Mouse (Mus musculus) erythroblast, adult 5-6 weeks (primary cell): ENCODE results near the gene Hmgcl. TPM values are rescaled to one million over a fixed set of nuclear protein-coding genes. Genes with fewer than 3 reads are reported as not detected.
A peak's percentile ranks its signal among the peaks of the same experiment; 100 is the strongest.
"Not testable (repeated sequence)": the region's sequence is repeated elsewhere in the genome, so short reads cannot be mapped to it uniquely, and the experiment has no call there.

Experiments used
- ATAC-seq: replicated peaks from 2 replicates; pipeline ENCODE4 v1.8.0; 2016; ENCODE audit warnings: moderate number of reproducible peaks, mild to moderate bottlenecking, moderate TSS enrichment, inconsistent platforms; ENCODE audit not compliant: poor library complexity, low FRiP score, severe bottlenecking
- total RNA-seq, 2 experiments: library from RNA; stranded (forward) in 1 of 2; stranded (reverse) in 1 of 2; fragments of 150-400 nt in 1 of 2; fragments of 200-764, 138-1000 nt in 1 of 2; gene quantifications; 2 replicates each; pipeline versions ENCODE4 v1.2.3 to v1.2.4; 2015 to 2017; ENCODE audit warnings: low replicate concordance in 2 of 2

Hmgcl gene
- total RNA-seq, 2 experiments from 2014 or later, result 15.6 to 17.3 TPM

DNA sequence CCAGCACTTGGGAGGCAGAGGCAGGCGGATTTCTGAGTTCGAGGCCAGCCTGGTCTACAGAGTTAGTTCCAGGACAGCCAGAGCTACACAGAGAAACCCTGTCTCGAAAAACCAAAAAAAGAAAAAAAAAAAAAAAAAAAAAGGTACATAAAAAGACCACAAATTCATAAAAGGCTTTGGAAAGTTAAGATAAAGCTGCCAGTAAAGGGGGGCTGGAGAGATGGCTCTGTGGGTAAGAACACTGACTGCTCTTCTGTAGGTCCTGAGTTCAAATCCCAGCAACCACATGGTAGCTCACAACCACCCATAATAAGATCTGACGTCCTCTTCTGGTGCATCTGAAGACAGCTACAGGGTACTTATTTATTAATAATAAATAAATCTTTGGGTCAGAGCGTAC is 34.0 kb downstream of the Hmgcl start:
- ATAC-seq, result not testable (repeated sequence)

DNA sequence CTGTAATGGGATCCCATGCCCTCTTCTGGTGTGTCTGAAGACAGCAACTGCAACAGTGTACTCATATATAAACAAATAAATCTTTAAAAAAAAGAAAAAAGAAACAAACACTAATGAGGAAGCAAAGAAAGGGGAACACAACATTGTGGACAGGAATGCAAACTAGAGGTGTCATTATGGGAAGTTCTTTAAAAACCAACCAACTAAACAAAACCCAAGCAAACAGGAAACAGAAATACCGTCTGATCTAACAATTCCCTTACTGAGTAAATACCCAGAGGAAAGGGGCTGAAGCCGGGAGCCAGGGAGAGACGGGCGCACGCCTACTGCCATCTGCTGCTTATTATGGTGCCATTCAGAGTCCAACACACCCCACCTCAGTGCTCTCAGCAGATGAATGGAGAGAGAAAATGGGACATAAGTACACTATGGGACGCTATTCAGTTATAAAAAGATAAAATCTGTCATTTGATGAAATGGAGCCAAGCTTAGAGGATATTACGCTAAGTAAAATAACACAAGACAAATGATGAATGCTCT is 35.3 kb downstream of the Hmgcl start:
- ATAC-seq, result no peak

DNA sequence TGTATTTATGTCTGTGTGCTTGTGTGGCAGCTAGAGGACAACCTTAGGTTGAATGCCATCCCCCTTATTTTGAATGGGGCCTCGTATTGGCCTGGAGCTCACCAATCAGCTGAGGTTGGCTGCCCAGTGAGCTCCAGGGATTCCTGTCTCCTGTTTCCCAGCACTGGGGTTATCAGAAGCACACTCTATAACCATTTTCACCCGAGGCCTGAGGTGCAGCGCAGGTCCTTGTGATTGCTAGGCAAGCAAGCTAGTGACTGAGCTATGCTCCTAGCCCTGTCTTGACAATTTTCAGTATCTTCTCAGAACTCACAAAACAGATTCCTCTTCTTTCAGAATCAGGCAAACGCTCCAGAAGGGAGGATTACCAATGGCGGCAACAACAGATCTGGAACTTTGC is 38.3 kb downstream of the Hmgcl start:
- ATAC-seq, result no peak

DNA sequence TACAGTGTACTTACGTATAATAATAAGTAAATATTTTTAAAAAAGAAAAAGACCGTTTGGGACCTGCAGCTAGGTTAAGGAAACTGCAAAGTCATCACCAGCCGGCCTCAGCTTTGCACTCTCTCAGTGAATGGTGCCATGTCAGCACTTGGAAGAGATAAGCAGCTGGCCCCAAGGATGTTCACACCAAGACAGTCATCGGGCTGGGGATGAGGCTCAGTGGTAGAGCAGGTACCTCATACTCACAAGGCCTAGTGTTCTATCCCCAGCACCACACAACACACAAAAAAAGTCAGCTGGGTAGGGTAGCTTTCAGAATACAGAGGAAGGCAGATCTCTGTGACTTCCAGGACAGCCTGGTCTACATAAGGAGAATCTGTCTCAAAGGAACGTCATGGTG is 38.9 kb downstream of the Hmgcl start:
- ATAC-seq, result peak; percentile 88

DNA sequence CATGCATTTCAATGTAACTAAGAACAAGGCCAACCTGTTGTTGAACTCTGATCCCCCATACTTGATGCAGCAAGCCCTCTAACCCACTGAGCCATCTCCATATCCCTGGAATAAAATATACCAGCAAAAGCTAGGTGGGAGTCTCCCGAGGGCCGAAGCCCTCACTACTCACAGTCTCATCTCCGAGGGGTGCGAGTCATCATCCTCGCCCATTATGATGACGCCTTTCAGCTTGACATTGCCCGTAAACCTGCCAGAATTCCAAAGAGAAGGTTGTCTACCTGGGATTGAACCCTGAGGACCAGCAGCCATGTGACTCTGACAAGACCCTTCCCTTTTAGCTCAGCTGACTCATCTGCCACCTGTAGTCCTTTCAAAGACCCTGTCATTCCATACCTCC is 39.5 kb downstream of the Hmgcl start:
- no peak for ATAC-seq

DNA sequence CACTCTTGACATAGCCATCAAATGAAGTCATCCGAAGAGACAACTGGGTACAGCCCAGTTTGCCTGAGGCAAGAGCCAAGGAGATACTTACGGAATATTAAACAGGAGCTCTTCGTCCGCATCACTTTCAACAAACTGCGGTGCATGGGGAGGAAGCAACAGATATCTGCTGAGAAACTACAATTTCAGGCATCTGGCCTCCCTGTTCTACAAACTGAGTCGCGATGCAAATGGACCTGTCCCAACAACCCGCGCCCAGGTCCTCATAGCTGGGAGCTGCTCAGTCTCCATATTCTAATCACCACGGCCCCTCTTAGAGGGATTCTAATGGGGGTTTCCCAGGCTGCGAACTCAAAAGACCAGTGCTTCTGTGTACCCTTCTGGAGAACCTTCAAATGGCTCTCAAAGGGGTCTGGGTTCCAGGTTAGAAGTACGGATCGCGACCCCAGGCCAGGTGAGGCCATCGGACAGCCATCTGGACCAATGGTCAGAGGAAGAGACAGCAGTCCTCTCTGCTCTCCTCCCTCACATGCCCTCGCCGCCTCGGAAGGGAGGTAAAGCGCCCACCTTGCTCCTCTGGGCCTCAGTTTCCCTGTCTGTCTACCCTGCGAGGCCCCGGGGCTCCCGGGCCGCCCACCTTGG is 40.2 kb downstream of the Hmgcl start:
- ATAC-seq, result peak; percentile 32

DNA sequence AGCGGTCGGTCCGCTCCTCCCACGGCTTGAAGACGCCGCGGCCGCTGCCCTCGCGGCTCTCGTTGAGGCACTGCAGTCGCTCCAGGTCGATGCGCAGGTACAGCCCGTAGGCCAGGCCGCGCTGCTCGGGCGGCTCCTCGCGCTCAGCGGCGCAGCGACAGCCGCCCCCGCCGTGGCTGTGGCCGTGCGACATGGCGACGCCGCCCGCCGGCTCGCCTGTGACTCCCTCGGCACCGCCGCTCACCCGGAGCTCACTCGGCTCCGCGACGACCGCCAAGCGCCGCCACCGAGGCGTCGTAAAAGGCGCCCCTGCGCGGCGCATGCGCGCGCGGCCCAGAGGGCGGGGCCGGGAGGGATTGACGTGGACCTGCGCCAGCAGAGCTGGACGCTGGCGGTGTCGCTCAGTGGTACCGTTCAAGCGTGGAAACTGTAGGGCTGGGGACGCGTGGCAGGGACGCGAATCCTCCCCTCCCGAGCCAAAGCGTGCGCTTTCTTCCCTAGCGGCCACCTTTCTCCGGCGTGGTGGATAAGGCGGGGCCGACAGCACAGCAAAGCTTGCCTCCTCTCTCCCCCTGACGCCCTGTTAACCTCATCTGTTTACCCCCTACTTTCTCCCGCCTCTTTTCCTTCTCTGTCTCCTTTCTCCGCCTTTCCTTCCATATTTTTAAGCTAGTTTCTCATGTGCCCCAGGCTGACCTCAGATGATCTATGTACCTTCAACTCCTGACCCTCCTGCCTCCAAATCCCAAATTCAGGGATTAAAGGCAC is 40.9 kb downstream of the Hmgcl start, which contains the start of gene Pithd1:
Gene Pithd1 (minus strand): TSS at position 322 of the 768 bp plus-strand sequence.
- ATAC-seq, result peak; percentile 68

DNA sequence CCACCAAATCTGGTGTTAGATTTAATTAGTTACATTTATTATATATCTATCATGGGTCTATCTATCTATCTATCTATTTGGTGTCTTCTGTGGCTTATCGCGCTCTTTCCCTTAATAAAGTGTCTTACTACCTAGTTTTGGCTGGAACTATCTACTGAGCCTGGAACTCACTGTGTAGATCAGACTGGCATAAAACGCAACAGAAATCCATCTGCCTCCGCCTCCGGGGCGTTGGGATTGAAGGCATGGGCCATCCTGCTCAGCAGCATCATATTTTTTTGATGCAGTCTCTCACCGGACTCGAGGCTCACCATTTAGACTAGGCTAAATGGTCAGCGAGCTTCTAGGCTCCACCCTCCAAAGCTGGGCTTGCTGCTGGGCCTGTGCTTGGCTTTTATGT is 41.5 kb downstream of the Hmgcl start:
- no peak for ATAC-seq

DNA sequence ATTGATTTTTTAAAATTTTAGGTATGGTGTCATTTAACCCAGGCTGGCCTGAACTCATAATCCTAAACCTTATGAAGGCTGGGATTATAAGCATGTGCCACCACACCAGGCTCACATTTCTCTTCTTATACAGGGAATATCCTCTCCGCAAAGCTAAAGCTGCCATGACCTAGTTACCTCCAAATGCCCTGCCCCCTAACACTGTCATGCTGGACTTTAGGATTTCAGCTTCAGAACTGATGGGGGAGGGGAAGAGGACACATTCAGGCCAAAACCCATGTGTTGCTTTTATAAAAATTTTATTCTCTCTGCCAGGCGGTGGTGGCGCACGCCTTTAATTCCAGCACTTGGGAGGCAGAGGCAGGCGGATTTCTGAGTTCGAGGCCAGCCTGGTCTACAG is 47.7 kb downstream of the Hmgcl start:
- ATAC-seq, result no peak

DNA sequence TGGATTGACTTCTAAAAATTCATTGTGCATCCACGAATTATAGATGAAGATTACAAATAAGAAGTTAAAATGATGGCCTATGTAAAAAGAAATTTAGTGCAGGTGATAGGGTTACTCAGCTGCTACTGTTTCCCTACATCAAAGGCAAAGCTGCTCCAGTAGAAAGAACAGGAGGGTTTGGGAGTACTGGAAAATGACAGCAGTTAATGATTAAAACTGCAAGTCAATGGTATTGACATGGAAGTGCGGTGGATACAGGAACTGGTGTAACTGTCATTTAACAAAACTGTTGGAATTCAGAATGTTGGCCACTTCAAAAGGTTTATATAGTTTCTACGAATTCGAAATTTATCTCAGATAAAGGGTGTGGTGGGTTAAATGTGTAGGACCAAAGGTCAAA is 48.9 kb downstream of the Hmgcl start:
- ATAC-seq, result no peak

DNA sequence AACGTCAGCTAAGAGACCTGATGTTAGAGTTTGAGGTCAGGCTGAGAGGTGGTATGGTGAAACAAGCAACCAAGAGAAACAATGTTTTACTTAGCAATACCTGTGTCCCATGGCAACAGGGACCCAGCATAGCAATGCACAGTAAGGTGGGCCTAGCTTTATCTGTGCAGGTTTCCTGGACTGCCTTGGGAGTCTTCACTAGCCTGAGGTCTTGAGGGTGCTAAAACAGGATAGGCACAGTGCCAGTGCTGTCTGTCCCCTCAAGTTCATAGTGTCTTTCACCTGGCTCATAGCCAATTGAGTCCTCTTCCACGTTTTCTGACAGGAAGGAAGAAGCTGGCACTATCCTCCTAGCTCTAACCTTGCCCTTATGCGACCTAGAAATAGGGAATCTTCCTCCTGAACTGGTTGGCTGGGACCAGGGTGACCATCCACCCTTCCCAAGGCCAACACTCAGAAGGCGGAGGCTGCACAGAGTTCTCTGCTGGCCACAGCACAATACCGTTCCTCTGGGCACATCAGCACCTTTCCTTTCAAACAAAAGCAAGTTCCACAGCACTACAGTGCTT is 57.9 kb downstream of the Hmgcl start:
- ATAC-seq, result peak; percentile 30; the same call in 1 of the 2 replicates

DNA sequence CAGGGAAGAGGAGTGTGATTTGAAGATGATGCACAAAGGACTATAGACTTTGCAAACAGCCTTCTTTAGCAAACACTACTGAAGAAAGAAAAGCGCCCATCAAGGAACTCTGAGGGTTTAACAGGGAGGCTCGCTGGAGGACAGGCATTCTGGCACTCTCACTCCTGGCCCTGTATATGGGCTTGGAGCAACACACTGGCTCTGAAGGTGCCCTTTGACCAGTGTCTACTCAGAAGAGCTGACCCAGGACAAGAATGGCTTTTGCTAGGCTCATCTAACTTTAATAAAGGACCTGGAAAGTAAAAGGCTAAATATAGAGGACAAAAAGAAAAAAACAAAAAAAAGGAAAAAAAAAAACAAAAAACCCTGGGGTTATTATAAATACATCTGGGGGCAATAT is 58.7 kb downstream of the Hmgcl start:
- no peak for ATAC-seq

DNA sequence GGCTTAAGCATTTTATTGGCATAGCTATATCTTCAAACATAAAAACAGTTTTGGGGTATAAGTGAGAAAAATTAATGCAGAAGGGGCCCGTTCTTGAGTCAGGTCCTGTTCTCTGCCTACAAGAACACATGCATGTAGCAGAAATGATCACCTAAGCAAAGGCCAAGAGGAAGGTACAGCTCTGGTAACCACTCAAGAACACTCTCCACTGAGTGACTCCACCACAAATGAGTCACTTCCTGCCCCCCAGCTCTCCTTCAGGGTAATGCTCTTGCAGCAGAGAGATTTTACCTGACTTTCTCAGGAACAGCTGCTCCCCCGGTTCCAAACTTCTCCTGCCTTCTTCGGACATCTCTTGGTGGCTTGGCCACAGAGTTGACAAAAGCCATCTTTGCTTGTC is 60.6 kb downstream of the Hmgcl start:
- ATAC-seq, result no peak

DNA sequence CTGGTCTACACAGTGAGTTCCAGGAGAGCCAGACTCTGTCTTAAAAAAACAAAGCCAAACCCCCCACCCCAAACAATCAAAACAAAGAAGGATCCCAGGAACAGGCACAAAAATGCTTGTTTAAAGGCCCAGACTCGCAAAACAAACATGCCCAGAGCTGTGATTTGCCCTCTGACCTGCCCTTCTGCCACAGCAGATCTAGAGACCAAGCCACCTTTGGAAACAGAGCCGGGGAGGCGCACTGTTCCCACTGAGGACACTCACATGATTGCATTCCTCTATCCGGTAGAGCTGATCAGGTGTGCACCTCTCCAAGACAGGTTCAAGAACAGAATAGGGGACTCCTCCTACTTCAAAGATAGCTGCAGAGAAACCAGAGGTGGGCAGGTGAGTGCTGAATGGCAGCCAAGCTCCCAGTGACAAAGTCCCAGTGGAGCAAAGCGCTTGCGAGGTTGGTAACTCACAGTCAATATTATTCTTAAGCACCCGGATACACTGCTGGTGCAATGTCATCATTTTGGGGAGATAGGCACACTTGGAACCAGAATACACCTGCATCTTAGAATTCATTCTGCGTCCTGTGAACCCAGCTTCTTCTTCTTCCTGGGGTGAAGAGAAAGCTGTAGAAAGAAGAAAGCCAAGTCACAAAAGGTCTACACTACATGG is 62.7 kb downstream of the Hmgcl start:
- no peak for ATAC-seq

DNA sequence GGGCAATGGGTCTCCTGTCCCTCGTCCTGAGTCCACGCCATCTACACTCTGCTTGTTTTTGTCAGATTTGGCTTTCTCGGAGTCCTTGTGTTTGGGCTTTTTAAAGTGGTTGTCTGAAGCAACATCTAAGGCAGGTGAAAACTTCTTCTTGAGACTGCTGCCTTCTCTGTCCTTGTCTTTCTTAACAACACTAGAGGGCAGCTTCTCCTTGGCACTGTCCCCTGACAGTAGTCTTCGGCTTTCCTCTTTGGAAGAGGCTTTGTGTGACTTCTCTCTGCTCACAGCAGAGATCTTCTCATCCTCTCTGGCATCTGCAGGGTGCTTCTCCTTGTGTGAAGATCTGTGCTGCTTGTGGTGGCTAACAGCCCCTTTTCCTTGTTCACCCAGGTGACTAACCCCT is 64.3 kb downstream of the Hmgcl start:
- no peak for ATAC-seq

Other genes with a start within 250 kb of the Hmgcl start
- gene Il22ra1, start 218.3 kb upstream of the Hmgcl start, total RNA-seq (2015; ENCODE audit: low replicate concordance), result not detected in 2 replicates
- gene Il22ra1, start 218.3 kb upstream of the Hmgcl start, total RNA-seq (2017; ENCODE audit: low replicate concordance), result not detected in 2 replicates
- gene Myom3, start 186.7 kb upstream of the Hmgcl start, total RNA-seq (2015; ENCODE audit: low replicate concordance), result not detected in 2 replicates
- 0.51 TPM in 1 of 2 replicates, not detected in the other for gene Myom3, start 186.7 kb upstream of the Hmgcl start, total RNA-seq (2017; ENCODE audit: low replicate concordance)
- 116 and 151 TPM in 2 replicates for gene Srsf10, start 90.7 kb upstream of the Hmgcl start, total RNA-seq (2015; ENCODE audit: low replicate concordance)
- 176 and 297 TPM in 2 replicates for gene Srsf10, start 90.7 kb upstream of the Hmgcl start, total RNA-seq (2017; ENCODE audit: low replicate concordance)
- 81.7 and 106 TPM in 2 replicates for gene Pnrc2, start 72.6 kb upstream of the Hmgcl start, total RNA-seq (2015; ENCODE audit: low replicate concordance)
- 106 and 135 TPM in 2 replicates for gene Pnrc2, start 72.6 kb upstream of the Hmgcl start, total RNA-seq (2017; ENCODE audit: low replicate concordance)
- gene Cnr2, start 51.1 kb upstream of the Hmgcl start, total RNA-seq (2015; ENCODE audit: low replicate concordance), result 2.9 and 5.2 TPM in 2 replicates
- 3.6 and 4.1 TPM in 2 replicates for gene Cnr2, start 51.1 kb upstream of the Hmgcl start, total RNA-seq (2017; ENCODE audit: low replicate concordance)
- 9.2 and 15.2 TPM in 2 replicates for gene Fuca1, start 25.7 kb upstream of the Hmgcl start, total RNA-seq (2015; ENCODE audit: low replicate concordance)
- 29.4 and 31.6 TPM in 2 replicates for gene Fuca1, start 25.7 kb upstream of the Hmgcl start, total RNA-seq (2017; ENCODE audit: low replicate concordance)
- 2.3 and 7.9 TPM in 2 replicates for gene Gale, start 17.3 kb downstream of the Hmgcl start, total RNA-seq (2015; ENCODE audit: low replicate concordance)
- gene Gale, start 17.3 kb downstream of the Hmgcl start, total RNA-seq (2017; ENCODE audit: low replicate concordance), result 2.3 and 4.2 TPM in 2 replicates
- gene Lypla2, start 26.2 kb downstream of the Hmgcl start, total RNA-seq (2015; ENCODE audit: low replicate concordance), result 14.6 and 25.2 TPM in 2 replicates
- gene Lypla2, start 26.2 kb downstream of the Hmgcl start, total RNA-seq (2017; ENCODE audit: low replicate concordance), result 4.5 and 6.1 TPM in 2 replicates
- gene Pithd1, start 40.8 kb downstream of the Hmgcl start, total RNA-seq (2015; ENCODE audit: low replicate concordance), result 24.4 and 34.5 TPM in 2 replicates
- 72.0 and 131 TPM in 2 replicates for gene Pithd1, start 40.8 kb downstream of the Hmgcl start, total RNA-seq (2017; ENCODE audit: low replicate concordance)
- gene Eloa, start 75.3 kb downstream of the Hmgcl start, total RNA-seq (2015; ENCODE audit: low replicate concordance), result 35.7 and 44.5 TPM in 2 replicates
- 40.0 and 53.8 TPM in 2 replicates for gene Eloa, start 75.3 kb downstream of the Hmgcl start, total RNA-seq (2017; ENCODE audit: low replicate concordance)
- 304 and 345 TPM in 2 replicates for gene Rpl11, start 107.0 kb downstream of the Hmgcl start, total RNA-seq (2015; ENCODE audit: low replicate concordance)
- 128 and 153 TPM in 2 replicates for gene Rpl11, start 107.0 kb downstream of the Hmgcl start, total RNA-seq (2017; ENCODE audit: low replicate concordance)
- not detected in 2 replicates for gene Id3, start 197.0 kb downstream of the Hmgcl start, total RNA-seq (2015; ENCODE audit: low replicate concordance)
- not detected in 2 replicates for gene Id3, start 197.0 kb downstream of the Hmgcl start, total RNA-seq (2017; ENCODE audit: low replicate concordance)
- 226 and 246 TPM in 2 replicates for gene E2f2, start 225.9 kb downstream of the Hmgcl start, total RNA-seq (2015; ENCODE audit: low replicate concordance)
- gene E2f2, start 225.9 kb downstream of the Hmgcl start, total RNA-seq (2017; ENCODE audit: low replicate concordance), result 344 and 364 TPM in 2 replicates